Mouse (Mus musculus): Measurements from ENCODE around the gene Thrap3. TPM values are rescaled to one million over a fixed set of nuclear protein-coding genes. Genes with fewer than 3 reads are reported as not detected.

The Thrap3 gene
- total and polyA plus RNA-seq, 2 experiments from 2014 or later: 108 to 128 TPM

- H3K27ac ChIP-seq: no peak overlapping the region
- no peaks in the 10 kb centered on the region for H3K9me3 ChIP-seq (ENCODE audit: low read length)
- no peak for DNase-seq (ENCODE audit: low spot score)
- WGBS: 69% methylated on average over 6 of the region's 6 CpGs
- H3K4me1 ChIP-seq (ENCODE audit: insufficient read depth, low read length): peaks cover 22% of the 10 kb centered on the region
- H3K36me3 ChIP-seq (ENCODE audit: insufficient read depth, low read length): no peaks in the 10 kb centered on the region
- TF ChIP-seq CTCF (IDR thresholded peaks at IDR 0.05; ENCODE audit: low read depth): no peak
- ATAC-seq: no peak
- H3K9ac ChIP-seq (replicated peaks; ENCODE audit: low read length): no peak overlapping the region
- no peaks in the 10 kb centered on the region for H3K27me3 ChIP-seq (ENCODE audit: insufficient read depth, low read length)
- H3K4me2 ChIP-seq (ENCODE audit: low read depth, low read length): no peak overlapping the region
- no peak overlapping the region for H3K4me3 ChIP-seq (ENCODE audit: low read length)
Observed at GRCm38 (mm10) chr4:126115871-126116521, 86.6 kb downstream of the Thrap3 start.

GRCm38 (mm10) chr4:126115411-126115810 is 87.1 kb downstream of the Thrap3 start:
- Histone ChIP-seq H3K4me1 (ENCODE audit: insufficient read depth, low read length) (peaks cover 28% of the 10 kb centered on the region), H3K9ac (replicated peaks; ENCODE audit: low read length) (no peak overlapping the region), H3K27ac (no peak overlapping the region), H3K9me3 (ENCODE audit: low read length) (no peaks in the 10 kb centered on the region), H3K27me3 (ENCODE audit: insufficient read depth, low read length) (no peaks in the 10 kb centered on the region), H3K36me3 (ENCODE audit: insufficient read depth, low read length) (no peaks in the 10 kb centered on the region), H3K4me3 (ENCODE audit: low read length) (no peak overlapping the region), H3K4me2 (ENCODE audit: low read depth, low read length) (no peak overlapping the region)
- WGBS: 80% methylated on average over 9 of the region's 9 CpGs
- no peak for TF ChIP-seq CTCF (IDR thresholded peaks at IDR 0.05; ENCODE audit: low read depth)
- no peak for ATAC-seq
- no peak for DNase-seq (ENCODE audit: low spot score)

Other genes with a start within 250 kb of the Thrap3 start
- gene Csf3r, start 178.2 kb downstream of the Thrap3 start, total RNA-seq (2014; rRNA removed): 0.93 and 1.7 TPM in 2 replicates
- 0.91 and 0.95 TPM in 2 replicates for gene Csf3r, start 178.2 kb downstream of the Thrap3 start, polyA plus RNA-seq (2015; fragmentation: Nextera tagmentation; extraction: Ambion mirVana)
- gene Mrps15, start 155.8 kb downstream of the Thrap3 start, total RNA-seq (2014; rRNA removed): 33.9 and 45.1 TPM in 2 replicates
- gene Mrps15, start 155.8 kb downstream of the Thrap3 start, polyA plus RNA-seq (2015; fragmentation: Nextera tagmentation; extraction: Ambion mirVana): 130 and 142 TPM in 2 replicates
- gene Oscp1, start 144.2 kb downstream of the Thrap3 start, total RNA-seq (2014; rRNA removed): 12.7 and 20.2 TPM in 2 replicates
- gene Oscp1, start 144.2 kb downstream of the Thrap3 start, polyA plus RNA-seq (2015; fragmentation: Nextera tagmentation; extraction: Ambion mirVana): 43.4 and 46.6 TPM in 2 replicates
- gene Lsm10, start 106.1 kb downstream of the Thrap3 start, total RNA-seq (2014; rRNA removed): 25.1 and 54.7 TPM in 2 replicates
- 42.8 and 42.9 TPM in 2 replicates for gene Lsm10, start 106.1 kb downstream of the Thrap3 start, polyA plus RNA-seq (2015; fragmentation: Nextera tagmentation; extraction: Ambion mirVana)
- gene Stk40, start 98.8 kb downstream of the Thrap3 start, total RNA-seq (2014; rRNA removed): 19.9 and 23.3 TPM in 2 replicates
- 17.6 and 19.7 TPM in 2 replicates for gene Stk40, start 98.8 kb downstream of the Thrap3 start, polyA plus RNA-seq (2015; fragmentation: Nextera tagmentation; extraction: Ambion mirVana)
- gene Eva1b, start 55.0 kb downstream of the Thrap3 start, total RNA-seq (2014; rRNA removed): 24.9 and 25.6 TPM in 2 replicates
- gene Eva1b, start 55.0 kb downstream of the Thrap3 start, polyA plus RNA-seq (2015; fragmentation: Nextera tagmentation; extraction: Ambion mirVana): 11.6 and 12.3 TPM in 2 replicates
- 0.63 and 1.2 TPM in 2 replicates for gene Sh3d21, start 39.3 kb downstream of the Thrap3 start, total RNA-seq (2014; rRNA removed)
- 2.2 and 2.6 TPM in 2 replicates for gene Sh3d21, start 39.3 kb downstream of the Thrap3 start, polyA plus RNA-seq (2015; fragmentation: Nextera tagmentation; extraction: Ambion mirVana)
- gene Map7d1, start 53.6 kb upstream of the Thrap3 start, total RNA-seq (2014; rRNA removed): 106 and 109 TPM in 2 replicates
- gene Map7d1, start 53.6 kb upstream of the Thrap3 start, polyA plus RNA-seq (2015; fragmentation: Nextera tagmentation; extraction: Ambion mirVana): 51.0 and 54.6 TPM in 2 replicates
- 88.9 and 97.4 TPM in 2 replicates for gene Trappc3, start 59.6 kb upstream of the Thrap3 start, total RNA-seq (2014; rRNA removed)
- 187 and 188 TPM in 2 replicates for gene Trappc3, start 59.6 kb upstream of the Thrap3 start, polyA plus RNA-seq (2015; fragmentation: Nextera tagmentation; extraction: Ambion mirVana)
- gene Col8a2, start 84.0 kb upstream of the Thrap3 start, total RNA-seq (2014; rRNA removed): 11.6 and 17.7 TPM in 2 replicates
- gene Col8a2, start 84.0 kb upstream of the Thrap3 start, polyA plus RNA-seq (2015; fragmentation: Nextera tagmentation; extraction: Ambion mirVana): 5.5 and 5.9 TPM in 2 replicates
- gene Adprhl2, start 118.9 kb upstream of the Thrap3 start, total RNA-seq (2014; rRNA removed): 64.0 and 73.9 TPM in 2 replicates
- gene Adprhl2, start 118.9 kb upstream of the Thrap3 start, polyA plus RNA-seq (2015; fragmentation: Nextera tagmentation; extraction: Ambion mirVana): 73.2 and 73.9 TPM in 2 replicates
- gene Tekt2, start 122.9 kb upstream of the Thrap3 start, total RNA-seq (2014; rRNA removed): 2.9 and 25.7 TPM in 2 replicates
- gene Tekt2, start 122.9 kb upstream of the Thrap3 start, polyA plus RNA-seq (2015; fragmentation: Nextera tagmentation; extraction: Ambion mirVana): 16.3 and 17.3 TPM in 2 replicates
- gene Ago3, start 226.8 kb upstream of the Thrap3 start, total RNA-seq (2014; rRNA removed): 7.6 and 8.6 TPM in 2 replicates
- 12.8 and 13.5 TPM in 2 replicates for gene Ago3, start 226.8 kb upstream of the Thrap3 start, polyA plus RNA-seq (2015; fragmentation: Nextera tagmentation; extraction: Ambion mirVana)

Measured in hindbrain, postnatal 0 days (tissue).